Mouse (Mus musculus) cerebellum, postnatal 36 days (tissue): ENCODE results near the gene Arhgef1.
"Not testable (repeated sequence)": the region's sequence is repeated elsewhere in the genome, so short reads cannot be mapped to it uniquely, and the experiment has no call there.

ENCODE experiments used
- DNase-seq, 2 experiments: peaks; one replicate each; pipeline ENCODE4 v3.0.0; 2021 to 2022; ENCODE audit warnings: mixed read lengths in 2 of 2

The Arhgef1 gene

GRCm38 (mm10) chr7:24890281-24891216 lies 12.2 kb upstream of the Arhgef1 start:
- DNase-seq = peak; percentile 69 to 76

GRCm38 (mm10) chr7:24891241-24892124 lies 11.2 kb upstream of the Arhgef1 start:
- no peak for DNase-seq

GRCm38 (mm10) chr7:24892125-24892583 lies 10.6 kb upstream of the Arhgef1 start:
- DNase-seq = no peak

- DNase-seq = not testable (repeated sequence)
Observed at GRCm38 (mm10) chr7:24895749-24896148, 7.0 kb upstream of the Arhgef1 start.

- DNase-seq = no peak
Observed at GRCm38 (mm10) chr7:24896269-24896668, 6.4 kb upstream of the Arhgef1 start.

- DNase-seq = no peak
Observed at GRCm38 (mm10) chr7:24897224-24897623, 5.5 kb upstream of the Arhgef1 start, which contains the start of gene Cd79a. Gene Cd79a (plus strand): TSS chr7:24897381.

GRCm38 (mm10) chr7:24897959-24898358 lies 4.8 kb upstream of the Arhgef1 start:
- no peak for DNase-seq

- no peak for DNase-seq
Observed at GRCm38 (mm10) chr7:24901114-24901513, 1.6 kb upstream of the Arhgef1 start.

GRCm38 (mm10) chr7:24901842-24902241 lies 870 bp upstream of the Arhgef1 start:
- no peak for DNase-seq

- DNase-seq = no peak
Observed at GRCm38 (mm10) chr7:24902264-24902629, 465 bp upstream of the Arhgef1 start.

GRCm38 (mm10) chr7:24903444-24903825 lies 723 bp downstream of the Arhgef1 start:
- no peak for DNase-seq

GRCm38 (mm10) chr7:24904070-24904483 lies 1.4 kb downstream of the Arhgef1 start:
- peak; percentile 96 to 97 for DNase-seq

GRCm38 (mm10) chr7:24904936-24905335 lies 2.2 kb downstream of the Arhgef1 start:
- peak; percentile 68 to 69 for DNase-seq

GRCm38 (mm10) chr7:24906551-24906950 lies 3.8 kb downstream of the Arhgef1 start:
- no peak for DNase-seq

- DNase-seq = no peak
Observed at GRCm38 (mm10) chr7:24907211-24907748, 4.6 kb downstream of the Arhgef1 start.

GRCm38 (mm10) chr7:24912480-24912879 lies 9.8 kb downstream of the Arhgef1 start:
- peak; percentile 38 to 51 for DNase-seq

- DNase-seq = no peak
Observed at GRCm38 (mm10) chr7:24918763-24919323, 16.1 kb downstream of the Arhgef1 start.

GRCm38 (mm10) chr7:24919728-24920127 lies 17.0 kb downstream of the Arhgef1 start:
- DNase-seq = peak in 1 of 2 experiments; percentile 28

GRCm38 (mm10) chr7:24930475-24930874 lies 27.8 kb downstream of the Arhgef1 start:
- no peak for DNase-seq

- DNase-seq = no peak
Observed at GRCm38 (mm10) chr7:24931651-24932050, 28.9 kb downstream of the Arhgef1 start.

GRCm38 (mm10) chr7:24943641-24944040 lies 40.9 kb downstream of the Arhgef1 start:
- no peak for DNase-seq

GRCm38 (mm10) chr7:24944257-24944950 lies 41.7 kb downstream of the Arhgef1 start, which contains the start of gene Gm4881:
Gene Gm4881 (minus strand): TSS chr7:24944494.
- DNase-seq = no peak
